Mouse (Mus musculus): ENCODE results near the gene Magi3. TPM values are rescaled to one million over a fixed set of nuclear protein-coding genes. Genes with fewer than 3 reads are reported as not detected.

Gene Magi3
- total RNA-seq, 2 experiments from 2014 or later, result 28.8 to 29.9 TPM

GRCm38 (mm10) chr3:103967231-103967630 lies 252.9 kb downstream of the Magi3 start:
- no peak for DNase-seq (ENCODE audit: extremely low spot score in 1 of 2, low spot score in 1 of 2)

Measured in layer of hippocampus, postnatal 25 days (tissue).